Mouse (Mus musculus) neural tube, embryonic 11.5 days (tissue): ENCODE data around the gene Gm11549. TPM values are rescaled to one million over a fixed set of nuclear protein-coding genes. Genes with fewer than 3 reads are reported as not detected.

Experiments
- ATAC-seq: fragments of 200-750 bp; cut with Nextera tagmentation; 2 replicates; pipeline ENCODE4 v1.8.0; 2017; ENCODE audit warnings: moderate number of reproducible peaks, mild to moderate bottlenecking, moderate TSS enrichment, moderate library complexity; ENCODE audit not compliant: insufficient read depth, low FRiP score, low TSS enrichment
- DNase-seq: peaks from one replicate; pipeline ENCODE4 v3.0.0-alpha.2; 2015; ENCODE audit warnings: low spot score
- H3K27ac ChIP-seq: fragments of 300-500 bp; sonication (generic); 2 replicates; pipeline ENCODE4 v1.5.1; 2014; ENCODE audit warnings: low read depth, mild to moderate bottlenecking, low read length
- H3K27me3 ChIP-seq: fragments of 300-500 bp; sonication (generic); 2 replicates; pipeline ENCODE4 v1.6.1; 2014; ENCODE audit warnings: mild to moderate bottlenecking, low read length, mixed read lengths; ENCODE audit not compliant: control insufficient read depth, insufficient read depth
- H3K36me3 ChIP-seq: fragments of 300-500 bp; sonication (generic); 2 replicates; pipeline ENCODE4 v1.6.1; 2014; ENCODE audit warnings: mild to moderate bottlenecking, low read length, moderate library complexity, mixed read lengths; ENCODE audit not compliant: control insufficient read depth, insufficient read depth
- H3K4me1 ChIP-seq: fragments of 300-500 bp; sonication (generic); 2 replicates; pipeline ENCODE4 v1.6.1; 2014; ENCODE audit warnings: low read length, mixed read lengths; ENCODE audit not compliant: control insufficient read depth, insufficient read depth
- H3K4me2 ChIP-seq: fragments of 300-500 bp; sonication (generic); 2 replicates; pipeline ENCODE4 v1.6.1; 2014; ENCODE audit warnings: low read depth, mild to moderate bottlenecking, moderate library complexity
- H3K4me3 ChIP-seq: fragments of 300-500 bp; sonication (generic); 2 replicates; pipeline ENCODE4 v1.5.1; 2014; ENCODE audit warnings: low read depth, low read length
- H3K9ac ChIP-seq: fragments of 300-500 bp; sonication (generic); 2 replicates; pipeline ENCODE4 v1.6.1; 2014; ENCODE audit warnings: mild to moderate bottlenecking, low read length
- H3K9me3 ChIP-seq: fragments of 300-500 bp; sonication (generic); 2 replicates; pipeline ENCODE4 v1.6.1; 2016; ENCODE audit warnings: low read length; ENCODE audit not compliant: control insufficient read depth
- WGBS: fragments of 180-500 bp; shearing (Covaris S2); extraction: QIAGEN DNeasy Blood & Tissue Kit; methylation state at CpG from one replicate; pipeline ENCODE4 v1.1.7; 2014; 5-methylcytosine and 5-hydroxymethylcytosine counted together
- microRNA-seq: library from miRNA; unstranded; fragments of <30 nt; microRNA quantifications from one replicate; pipeline ENCODE4, GENCODE M21; 2016
- polyA plus RNA-seq: library from polyadenylated mRNA; unstranded; fragments of >200 nt; fragmentation: Nextera tagmentation; extraction: Ambion mirVana; gene quantifications from 2 replicates; pipeline ENCODE4 v1.2.1, GENCODE M21; 2014

Gm11549 gene
- polyA plus RNA-seq, 1 experiment from 2014 or later, result 0.16 TPM

- WGBS, result 45% methylated on average over 2 of the region's 2 CpGs
- H3K4me2 ChIP-seq, result no peak overlapping the region
- H3K27me3 ChIP-seq, result no peaks in the 10 kb centered on the region
- ATAC-seq (no peak), DNase-seq (no peak)
- H3K27ac ChIP-seq, result no peak overlapping the region
- H3K4me1 ChIP-seq, result no peaks in the 10 kb centered on the region
- no peaks in the 10 kb centered on the region for H3K9me3 ChIP-seq
- no peak overlapping the region for H3K9ac ChIP-seq
- H3K4me3 ChIP-seq, result no peak overlapping the region
- no peaks in the 10 kb centered on the region for H3K36me3 ChIP-seq
Observed at GRCm38 (mm10) chr3:36468871-36469270, 52.7 kb downstream of the Gm11549 start.

- no peaks in the 10 kb centered on the region for H3K27me3 ChIP-seq
- DNase-seq (no peak), ATAC-seq (no peak)
- no peaks in the 10 kb centered on the region for H3K9me3 ChIP-seq
- no peaks in the 10 kb centered on the region for H3K4me1 ChIP-seq
- no peaks in the 10 kb centered on the region for H3K36me3 ChIP-seq
- no peak overlapping the region for H3K27ac ChIP-seq
- WGBS, result 92% methylated on average over 7 of the region's 7 CpGs
- H3K4me2 ChIP-seq, result no peak overlapping the region
- H3K4me3 ChIP-seq, result no peak overlapping the region
- H3K9ac ChIP-seq, result no peak overlapping the region
Observed at GRCm38 (mm10) chr3:36467632-36468031, 54.0 kb downstream of the Gm11549 start.

- H3K4me2 ChIP-seq, result no peak overlapping the region
- no peak overlapping the region for H3K27ac ChIP-seq
- ATAC-seq, result no peak
- DNase-seq, result no peak
- H3K9me3 ChIP-seq, result no peaks in the 10 kb centered on the region
- WGBS, result 65% methylated on average over 7 of the region's 7 CpGs
- no peaks in the 10 kb centered on the region for H3K27me3 ChIP-seq
- H3K9ac ChIP-seq, result no peak overlapping the region
- H3K36me3 ChIP-seq, result no peaks in the 10 kb centered on the region
- H3K4me1 ChIP-seq, result no peaks in the 10 kb centered on the region
- H3K4me3 ChIP-seq, result no peak overlapping the region
Observed at GRCm38 (mm10) chr3:36465538-36465937, 56.1 kb downstream of the Gm11549 start.

Small RNA genes lying within 50 kb of the gene (microRNA-seq; reads per million reads assigned to microRNA genes)
- gene Mir7009, result not detected

Other genes starting within 250 kb of the Gm11549 start
- gene Anxa5, start 45.9 kb downstream of the Gm11549 start, polyA plus RNA-seq, result 133 and 137 TPM in 2 replicates
- 0.37 TPM in 1 of 2 replicates, not detected in the other for gene 1810062G17Rik, start 45.9 kb downstream of the Gm11549 start, polyA plus RNA-seq
- gene Exosc9, start 30.8 kb upstream of the Gm11549 start, polyA plus RNA-seq, result 97.4 and 105 TPM in 2 replicates
- gene Ccna2, start 50.3 kb upstream of the Gm11549 start, polyA plus RNA-seq, result 247 and 248 TPM in 2 replicates
- 17.2 and 17.3 TPM in 2 replicates for gene Bbs7, start 91.7 kb upstream of the Gm11549 start, polyA plus RNA-seq
- gene Trpc3, start 168.4 kb upstream of the Gm11549 start, polyA plus RNA-seq, result 5.3 and 6.9 TPM in 2 replicates